Mouse (Mus musculus): Measurements from ENCODE around the gene Rad51ap2. TPM values are rescaled to one million over a fixed set of nuclear protein-coding genes. Genes with fewer than 3 reads are reported as not detected.

The Rad51ap2 gene
- total RNA-seq (2021), result not detected
- long read RNA-seq, experiment 1, result 0 reads
- long read RNA-seq, experiment 2, result 0 reads

DNA sequence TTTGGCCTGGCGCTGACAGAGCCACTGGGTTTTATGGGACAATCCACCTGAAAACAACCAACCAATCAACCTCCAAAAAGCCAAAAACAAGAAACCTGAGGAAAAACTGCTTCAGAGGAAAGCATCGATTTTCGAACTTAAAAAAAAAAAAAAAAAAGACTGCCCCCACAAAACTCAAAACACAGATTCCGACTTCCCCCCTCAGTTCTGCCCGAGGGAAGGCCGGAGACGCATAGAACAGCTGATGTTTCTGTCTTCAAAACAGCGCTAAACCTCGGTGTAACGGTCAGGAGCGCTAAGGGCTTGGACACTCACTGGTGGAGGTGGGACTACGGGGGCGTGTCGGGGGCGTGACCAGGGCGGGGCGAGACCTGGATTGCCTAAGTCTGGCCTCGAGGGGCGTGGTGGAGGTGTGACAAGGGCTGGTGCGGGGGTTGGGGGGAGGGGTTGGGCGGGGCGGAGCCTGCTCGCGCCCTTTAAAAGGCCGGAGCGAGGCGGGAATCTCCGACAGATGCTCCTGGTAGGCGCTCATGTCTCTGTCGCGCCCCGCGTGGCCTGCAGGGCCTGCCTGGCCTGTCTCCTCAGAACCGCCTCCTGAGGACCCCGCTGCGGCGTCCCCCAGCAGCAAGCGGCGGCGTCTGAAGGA is at the start of gene Rad51ap2:
Rad51ap2 (plus strand) TSS at position 531 of the 646 bp plus-strand sequence.
- peak; percentile 79 to 86 for DNase-seq

DNA sequence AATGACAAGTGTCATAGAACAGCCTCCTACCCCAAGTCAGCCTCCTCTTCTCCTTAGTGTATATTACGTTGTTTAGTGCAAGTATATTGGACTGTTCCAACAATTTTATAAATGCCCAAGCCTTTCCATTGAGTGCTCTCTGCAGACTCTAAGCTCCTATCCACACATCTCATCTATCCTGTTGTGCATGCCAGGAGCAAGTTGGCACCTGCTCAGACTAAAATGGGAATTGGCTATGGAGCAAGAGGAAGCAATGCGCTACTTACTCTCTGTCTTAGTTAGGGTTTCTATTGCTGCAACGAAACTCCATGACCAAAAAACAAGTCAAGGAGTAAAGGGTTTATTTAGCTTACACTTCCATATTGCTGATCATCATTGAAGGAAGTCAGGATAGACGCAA is 48.2 kb upstream of the Rad51ap2 start:
- no peak for DNase-seq

DNA sequence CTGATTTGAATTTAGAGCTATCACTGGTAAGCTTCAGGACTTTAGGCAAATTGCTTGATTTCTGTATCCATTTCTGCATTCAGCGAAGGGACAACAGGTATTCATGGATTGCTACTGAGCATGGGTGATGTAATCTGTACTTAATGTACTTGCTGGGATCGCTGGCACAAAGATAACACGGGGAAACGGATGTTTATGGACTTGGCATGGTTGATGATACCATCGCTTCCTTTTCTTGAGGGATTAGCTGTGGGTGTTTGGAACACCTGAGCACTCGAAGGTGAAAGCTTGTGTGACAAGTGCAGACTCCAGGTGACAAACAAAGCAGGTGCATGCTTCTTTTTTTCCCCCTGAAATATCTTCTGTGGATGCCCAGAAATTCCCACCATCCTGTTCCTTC is 37.8 kb upstream of the Rad51ap2 start:
- no peak for DNase-seq

DNA sequence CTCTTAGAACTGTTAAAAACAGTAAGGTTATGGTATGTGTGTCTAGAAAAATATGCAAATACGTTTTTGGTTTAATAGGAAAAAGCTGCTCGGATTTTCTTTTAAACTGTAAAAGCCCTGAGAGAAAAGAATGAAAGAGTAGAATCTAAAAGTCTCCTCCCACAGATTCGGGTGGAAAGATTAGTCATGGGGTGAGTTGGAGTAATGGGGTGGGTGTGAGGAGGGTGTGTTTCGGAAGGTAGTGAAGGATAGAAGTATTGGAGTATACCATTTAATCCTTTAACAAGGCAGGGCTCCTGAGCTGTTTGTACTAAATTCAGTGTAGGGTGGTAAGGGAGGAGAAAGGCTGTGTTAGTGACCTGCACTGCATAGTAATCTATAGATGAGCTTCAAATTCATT is 28.5 kb upstream of the Rad51ap2 start:
- DNase-seq, result no peak

DNA sequence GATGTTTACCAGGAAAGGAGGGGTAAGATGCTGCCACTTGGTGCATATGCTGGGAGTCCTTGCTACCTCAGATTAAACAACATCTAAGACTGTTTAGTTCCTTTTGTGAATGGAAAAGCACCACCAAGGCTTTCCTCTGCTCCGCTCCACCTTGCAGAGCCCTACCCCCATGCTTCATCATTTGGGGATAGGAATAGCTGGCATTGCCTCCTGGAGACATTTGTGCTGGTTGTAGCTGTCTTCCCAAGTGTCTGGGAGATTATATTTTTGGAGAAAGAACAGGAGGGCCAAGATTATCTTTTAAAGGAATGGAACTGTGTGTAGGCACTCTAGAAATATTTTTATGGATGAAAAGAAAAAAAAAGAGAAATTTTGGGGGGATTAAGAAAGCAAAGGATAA is 22.8 kb upstream of the Rad51ap2 start:
- no peak for DNase-seq

DNA sequence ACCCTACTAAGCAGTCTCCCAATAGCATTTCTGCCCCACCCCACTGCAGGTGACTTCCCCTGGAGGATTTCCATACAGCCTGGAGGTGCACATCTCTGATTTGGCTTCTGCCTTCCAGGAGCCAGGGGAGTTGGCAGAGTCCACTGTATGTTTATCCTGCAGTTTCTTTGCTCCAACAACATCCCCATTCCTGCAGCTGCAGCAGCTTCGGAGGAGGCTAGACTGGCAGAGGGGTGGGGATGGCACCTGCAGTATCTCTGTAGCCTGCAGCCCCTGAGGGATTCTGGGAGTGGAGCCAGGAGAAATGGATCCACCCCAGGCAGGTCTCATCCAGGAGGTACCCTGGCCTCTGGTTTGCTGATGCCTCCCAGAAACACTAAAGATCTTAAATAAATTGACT is 22.2 kb upstream of the Rad51ap2 start:
- no peak for DNase-seq

DNA sequence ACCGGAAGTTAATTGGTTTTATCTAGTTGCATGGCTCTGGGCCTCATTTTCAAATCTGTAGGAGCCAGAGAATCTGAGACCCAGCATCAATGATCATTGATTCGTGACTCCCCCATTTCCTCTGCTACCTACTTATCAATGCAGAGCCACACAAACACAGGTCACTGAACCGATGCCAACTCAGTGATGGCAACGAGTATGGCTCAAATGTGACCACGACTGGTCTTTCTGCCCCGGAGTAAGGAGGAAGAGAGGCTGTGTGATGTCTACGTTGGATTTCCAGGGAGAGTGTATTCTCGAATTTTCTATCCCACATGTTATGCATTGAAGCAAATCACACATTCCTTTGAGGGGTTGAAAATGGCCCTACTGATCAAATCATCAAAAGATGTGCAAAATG is 21.4 kb upstream of the Rad51ap2 start:
- DNase-seq, result no peak

DNA sequence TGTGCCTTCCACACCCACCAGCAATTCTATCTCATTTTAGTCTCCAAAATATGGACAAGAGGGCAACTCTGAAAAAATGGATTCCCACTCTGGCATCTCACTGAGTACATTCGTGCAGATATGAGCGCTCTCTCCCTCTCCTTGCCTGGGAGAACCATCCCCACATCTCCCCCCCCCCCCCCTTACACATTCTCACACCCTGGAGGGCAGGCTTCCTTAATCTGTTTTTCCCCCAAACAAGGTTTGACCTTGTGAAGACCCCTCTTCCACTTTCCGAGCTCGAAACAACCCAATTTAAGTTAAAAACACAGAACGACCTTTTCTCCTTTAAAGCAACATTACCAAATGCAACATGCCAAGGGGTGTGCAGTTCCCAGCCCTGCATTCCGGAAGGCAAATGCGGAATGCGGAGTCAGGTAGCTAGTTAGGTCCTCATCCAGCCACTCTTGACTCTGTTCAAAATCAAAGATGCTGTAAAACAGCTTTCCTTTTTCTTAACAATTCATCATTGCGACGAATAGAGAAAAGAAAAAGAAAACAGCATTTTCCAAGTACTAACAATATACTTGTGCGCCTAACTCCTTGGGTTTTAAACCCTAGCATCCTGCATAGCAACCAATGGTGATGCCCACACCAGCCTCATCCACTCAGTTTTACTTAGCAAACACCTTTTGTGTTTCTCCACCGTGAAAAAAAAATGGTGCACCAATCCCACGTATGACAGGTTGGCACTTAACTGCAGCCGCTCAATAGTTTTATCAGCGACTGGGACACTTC is 20.4 kb upstream of the Rad51ap2 start:
- DNase-seq, result no peak

DNA sequence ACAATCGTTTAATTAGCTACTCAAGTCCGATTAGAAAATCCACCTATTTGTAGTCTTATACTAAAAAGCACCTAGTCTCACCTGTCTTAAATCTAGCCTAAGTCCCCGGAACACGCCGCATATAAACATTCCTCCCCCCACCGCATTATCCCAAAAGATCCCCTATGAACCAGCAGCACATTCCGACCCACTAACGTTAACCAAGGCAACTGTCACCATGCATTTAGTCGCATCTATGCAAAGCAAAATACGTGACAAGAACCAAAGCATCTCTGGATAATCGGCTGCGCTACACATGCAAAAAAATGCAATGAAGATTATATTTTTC is 19.9 kb upstream of the Rad51ap2 start:
- DNase-seq, result no peak

DNA sequence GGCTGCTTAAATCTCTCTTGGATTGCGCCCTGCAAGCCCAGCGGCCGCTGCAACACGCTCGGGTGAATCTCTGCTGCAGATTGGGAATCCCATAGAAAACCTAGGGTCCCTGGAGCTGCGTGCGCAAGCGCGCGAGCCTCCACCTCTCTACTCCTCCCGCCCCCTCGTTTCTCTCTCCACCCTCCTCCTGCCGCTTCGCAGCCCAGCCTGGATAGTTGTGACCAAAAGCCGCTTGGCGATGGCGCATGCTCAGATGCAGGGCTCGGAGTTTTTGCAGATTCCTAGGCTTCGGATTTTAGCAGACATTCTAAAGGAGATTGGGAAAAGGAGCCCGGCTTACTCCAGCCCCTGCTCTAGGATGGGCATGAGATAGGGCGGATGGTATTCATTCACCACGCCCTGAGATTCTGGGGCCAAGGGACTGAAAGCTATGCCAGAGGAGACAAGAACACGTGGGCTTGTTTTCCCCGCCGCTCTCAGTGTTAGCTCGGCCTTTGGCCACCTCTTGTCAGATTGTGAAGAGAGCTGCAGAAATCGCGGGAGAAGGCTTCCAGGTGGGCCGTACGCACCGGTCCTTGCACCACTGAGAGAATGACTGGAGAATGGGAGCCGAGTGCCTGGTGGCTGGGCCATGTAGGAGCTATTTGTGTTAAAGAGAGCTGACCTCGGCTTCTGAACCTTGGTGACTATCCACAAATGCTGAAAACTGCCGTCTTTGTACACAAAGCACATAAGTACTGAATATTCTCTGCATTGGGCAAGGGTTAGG is 19.2 kb upstream of the Rad51ap2 start, which contains the start of gene Vsnl1:
Vsnl1 (minus strand) TSS at position 117 of the 769 bp plus-strand sequence.
- peak; percentile 40 to 52 for DNase-seq

DNA sequence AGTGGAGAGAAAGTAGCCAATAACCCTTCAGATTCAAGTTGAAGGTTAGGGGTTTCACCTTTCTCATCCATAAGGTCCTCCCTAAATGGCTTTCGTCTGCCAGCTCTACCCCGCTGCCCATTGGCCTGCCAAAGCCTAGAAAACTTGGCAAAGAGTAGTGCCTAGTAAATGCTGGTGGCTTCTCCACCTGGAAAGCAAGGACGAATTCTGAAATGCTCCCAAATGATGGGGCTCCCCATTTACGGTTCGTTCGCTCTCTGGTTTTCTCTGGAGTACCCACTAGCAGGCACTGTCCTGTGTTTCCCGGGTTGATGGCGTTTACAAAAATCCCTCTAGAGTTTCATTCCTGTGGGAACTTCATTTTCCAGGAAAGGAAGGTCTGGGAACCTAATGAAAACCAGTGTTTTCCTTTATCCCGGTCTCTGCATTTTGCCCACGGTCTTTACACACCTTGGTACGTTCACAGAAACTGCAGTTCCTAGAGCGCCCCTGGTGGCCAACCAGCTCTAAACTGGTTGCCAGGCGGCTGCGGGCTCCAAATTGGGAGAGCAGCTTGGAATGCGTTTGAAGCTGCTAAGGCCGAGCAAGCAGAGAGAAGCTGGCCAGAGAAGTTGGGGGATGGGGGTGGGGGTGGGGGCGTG is 18.5 kb upstream of the Rad51ap2 start:
- peak; percentile 51 to 81 for DNase-seq

DNA sequence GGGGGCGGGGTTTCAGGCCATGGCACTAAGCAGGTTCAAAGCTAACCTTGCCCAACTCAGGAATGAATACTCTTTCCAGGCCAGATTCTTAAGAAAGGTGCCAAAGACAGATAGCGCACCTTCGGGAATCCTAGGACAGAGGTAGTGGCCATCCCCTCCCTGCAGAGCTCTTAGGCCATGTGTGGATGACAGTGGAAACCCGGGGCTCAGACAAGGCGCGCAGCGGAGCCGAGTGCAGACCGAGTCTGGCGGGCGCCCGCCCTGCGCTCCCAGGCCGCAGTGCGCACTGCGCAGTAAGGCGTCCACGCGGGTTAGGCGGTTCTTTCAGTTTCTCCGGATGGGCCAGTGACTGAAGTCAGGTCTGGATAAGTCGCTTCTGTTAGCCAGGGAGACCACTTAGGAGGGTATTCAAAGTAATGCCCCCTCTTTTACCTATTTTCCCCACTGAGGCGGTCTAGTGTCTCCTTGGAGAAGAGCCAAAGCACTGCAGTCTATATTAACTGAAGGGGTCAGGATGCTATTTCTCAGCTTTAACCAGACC is 17.9 kb upstream of the Rad51ap2 start:
- DNase-seq, result peak in 1 of 2 experiments; percentile 2

DNA sequence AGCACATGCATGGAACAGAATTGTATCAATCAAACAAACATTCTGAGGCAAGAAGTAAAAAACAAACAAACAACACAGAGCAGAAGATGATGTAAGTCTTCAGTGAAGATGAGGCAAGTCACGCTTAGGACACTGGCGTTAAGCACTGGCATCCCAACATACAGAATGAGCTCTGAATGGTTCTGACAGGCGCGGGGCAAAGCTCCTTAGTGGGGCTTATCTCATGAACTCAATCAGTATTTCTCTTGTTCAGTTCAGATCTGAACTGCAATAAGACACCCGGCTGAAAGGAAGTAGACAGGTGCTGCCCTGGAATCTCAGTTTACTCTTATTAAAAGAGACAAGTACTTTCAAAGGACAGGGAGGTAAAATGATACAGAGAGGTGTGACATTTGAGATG is 1.7 kb upstream of the Rad51ap2 start:
- DNase-seq, result no peak

DNA sequence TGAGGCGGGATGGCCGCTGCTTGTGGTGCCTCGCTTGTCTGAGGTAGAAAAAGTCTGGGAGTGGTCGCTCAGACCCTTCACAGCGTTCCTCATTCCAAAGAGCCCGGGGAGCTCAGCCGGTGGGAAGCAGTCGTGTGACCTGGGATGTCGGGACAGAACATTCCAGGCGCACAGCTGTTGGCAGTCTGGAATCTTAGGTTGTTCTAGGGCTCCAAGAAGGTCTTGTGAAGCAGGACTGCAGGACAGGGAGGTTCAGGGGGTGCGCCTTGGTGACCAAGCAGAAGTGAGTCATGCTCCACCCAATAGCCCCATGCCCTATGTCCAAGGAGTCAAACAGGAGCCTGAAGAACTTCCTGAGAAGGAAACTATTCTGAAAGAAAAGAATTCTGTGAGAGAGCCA is 334 bp downstream of the Rad51ap2 start:
- DNase-seq, result no peak

DNA sequence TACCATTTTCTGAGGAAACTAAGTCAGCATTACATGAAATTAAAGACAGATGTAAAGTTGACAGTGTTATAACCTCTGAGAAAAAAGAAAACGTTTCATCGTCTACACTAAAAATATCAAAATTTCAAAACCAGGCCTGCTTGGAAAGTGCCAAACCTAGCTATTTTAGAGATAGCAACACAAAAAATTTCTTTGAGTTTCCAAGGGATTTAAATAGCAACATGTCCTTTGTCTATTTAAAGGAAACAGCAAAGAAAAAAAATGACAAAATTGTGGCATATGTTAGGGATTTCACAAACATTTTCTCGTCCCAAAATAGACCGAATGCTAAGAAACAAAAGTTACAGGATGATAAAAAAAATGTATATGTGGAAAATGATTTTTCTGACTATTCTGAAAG is 753 bp downstream of the Rad51ap2 start:
- DNase-seq, result no peak

Other genes with a start within 250 kb of the Rad51ap2 start
- not detected for gene Msgn1, start 247.1 kb upstream of the Rad51ap2 start, total RNA-seq (2021)
- gene Gen1, start 190.3 kb upstream of the Rad51ap2 start, total RNA-seq (2021), result 1 to 10 TPM; 1.1 to 1.3 TPM
- 10 to 100 TPM; 39.0 to 50.7 TPM for gene Smc6, start 190.2 kb upstream of the Rad51ap2 start, total RNA-seq (2021)
- under 1 TPM; 0.40 to 0.62 TPM for gene Vsnl1, start 19.5 kb upstream of the Rad51ap2 start, total RNA-seq (2021)